Mouse (Mus musculus): ENCODE measurements around the gene Prmt8.

Gene Prmt8

DNA sequence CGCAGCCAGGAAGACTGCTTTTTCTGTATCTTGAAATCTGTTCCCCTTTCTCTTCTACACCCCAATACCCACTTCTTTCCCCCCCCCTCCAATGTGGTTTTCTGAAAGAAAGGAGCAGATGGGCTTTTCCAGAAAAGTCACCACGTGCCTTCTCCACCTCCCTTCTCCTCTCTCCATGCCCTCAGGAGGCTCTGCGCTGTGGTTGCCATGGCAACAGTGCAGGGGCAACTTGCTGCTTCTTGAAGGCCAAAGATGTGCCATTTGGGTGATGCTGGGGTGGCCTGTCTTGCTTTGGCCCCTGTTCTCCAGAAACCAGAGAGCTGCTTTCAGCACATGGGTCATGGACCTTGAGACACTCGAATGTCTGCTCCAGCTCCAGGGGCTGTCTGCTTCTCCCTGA, 100.0 kb downstream of the Prmt8 start:
- in situ Hi-C loops (cut with MseI, MboI) = no loop called here

DNA sequence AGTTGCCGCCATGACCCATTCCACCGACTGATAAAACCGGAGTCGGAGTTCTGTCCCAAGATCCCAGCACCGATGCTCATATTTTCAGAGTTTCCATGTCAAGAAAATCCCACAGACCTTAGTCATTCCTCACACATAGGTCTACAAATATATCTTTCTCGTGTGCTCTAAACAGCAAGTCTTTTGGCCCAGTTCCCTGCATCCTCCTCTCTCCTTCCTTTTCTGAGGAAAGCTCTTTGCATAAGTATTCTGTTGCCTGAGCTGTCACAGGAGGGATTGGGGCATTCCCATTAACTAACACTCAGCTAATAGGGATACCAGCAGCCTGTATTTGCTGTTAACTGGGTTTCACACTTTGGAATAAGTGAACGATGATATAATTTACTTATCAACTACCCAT, 106.0 kb downstream of the Prmt8 start:
- in situ Hi-C loops (cut with MseI, MboI) = no loop called here

DNA sequence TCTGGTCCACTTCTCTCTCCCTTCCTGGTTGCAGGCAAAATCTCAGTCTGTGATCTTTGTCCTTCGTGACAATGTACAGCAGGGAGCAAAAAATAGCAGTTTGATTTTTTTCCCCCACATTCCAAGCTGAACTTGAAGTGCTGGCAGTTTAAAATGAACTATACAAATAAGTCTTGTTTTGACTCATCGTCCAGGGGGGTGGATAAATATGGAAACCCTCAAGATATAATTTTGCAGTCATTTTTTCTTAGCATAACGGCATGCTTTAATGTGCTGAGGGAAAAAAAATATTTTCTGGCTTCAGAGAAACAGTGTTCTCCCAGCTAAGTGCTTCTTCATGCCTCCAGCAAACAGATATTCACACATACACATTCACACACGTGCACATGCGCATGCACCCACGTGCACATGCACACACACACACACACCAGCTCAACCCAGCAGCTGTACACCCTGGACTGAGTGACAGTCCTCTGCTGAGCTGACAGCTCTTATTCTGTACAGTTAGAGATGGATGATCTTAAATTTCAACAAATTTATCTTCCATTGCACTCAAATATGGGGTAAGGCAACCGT, 107.5 kb downstream of the Prmt8 start:
- in situ Hi-C loops (cut with MseI, MboI) = no loop called here

DNA sequence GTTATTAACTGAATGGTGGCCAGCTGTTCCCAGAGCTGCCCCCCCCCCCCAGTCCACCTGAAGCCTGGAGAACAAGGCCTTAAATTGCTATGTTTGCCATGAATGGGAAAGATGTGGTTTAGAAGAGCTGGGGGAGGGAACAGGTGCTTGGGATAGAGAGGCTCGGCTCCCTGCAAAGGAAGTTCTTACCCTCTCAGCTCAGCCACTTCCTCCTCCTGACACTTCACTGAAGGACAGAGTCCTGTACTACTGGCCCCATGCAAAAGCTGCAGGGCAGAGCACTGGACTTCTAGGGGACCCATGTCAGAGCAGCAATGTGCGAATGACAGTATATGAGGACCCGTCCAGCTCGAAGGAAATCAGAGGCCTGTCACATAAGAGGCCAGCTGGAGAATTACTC, 109.3 kb downstream of the Prmt8 start:
- in situ Hi-C loops (cut with MseI, MboI) = no loop called here

DNA sequence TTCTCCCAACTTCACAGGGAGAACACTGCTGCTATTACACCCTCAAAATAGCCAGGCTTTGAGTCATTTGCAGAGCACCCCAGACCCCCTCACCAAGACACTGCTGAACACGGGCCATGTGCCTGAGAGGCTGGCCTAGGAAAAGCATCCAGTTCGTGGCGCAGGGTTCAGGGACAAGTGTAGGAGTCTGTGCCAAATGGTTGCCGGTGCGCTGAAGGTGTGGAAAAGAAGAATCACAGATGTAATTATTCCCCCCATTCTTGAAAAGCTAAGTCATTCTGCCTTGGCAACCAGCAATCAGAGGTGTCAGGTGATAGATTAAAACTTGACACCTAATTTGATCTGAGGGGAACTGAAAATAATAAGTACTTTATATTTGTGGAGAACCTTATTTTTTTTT, 109.8 kb downstream of the Prmt8 start:
- in situ Hi-C loops (cut with MseI, MboI) = no loop called here

DNA sequence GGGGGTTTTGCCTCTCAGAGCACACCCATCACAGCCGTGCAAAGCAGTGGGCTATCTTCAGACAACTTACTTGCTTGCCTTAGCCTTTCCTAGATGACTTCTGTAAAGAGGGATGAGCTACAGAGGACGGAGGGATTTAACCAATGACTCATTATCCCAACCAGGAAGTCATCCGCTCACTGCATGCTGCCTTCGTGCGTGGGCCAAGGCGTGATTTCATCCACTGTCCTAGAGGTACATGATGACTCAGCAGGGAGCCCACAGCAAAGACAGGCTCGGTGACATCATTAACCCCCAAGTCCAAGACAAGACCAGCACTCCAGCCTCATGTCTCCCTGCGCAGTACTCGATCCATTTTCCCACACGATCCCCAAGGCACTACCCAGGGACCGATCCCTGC, 112.1 kb downstream of the Prmt8 start:
- in situ Hi-C loops (cut with MseI, MboI) = no loop called here

DNA sequence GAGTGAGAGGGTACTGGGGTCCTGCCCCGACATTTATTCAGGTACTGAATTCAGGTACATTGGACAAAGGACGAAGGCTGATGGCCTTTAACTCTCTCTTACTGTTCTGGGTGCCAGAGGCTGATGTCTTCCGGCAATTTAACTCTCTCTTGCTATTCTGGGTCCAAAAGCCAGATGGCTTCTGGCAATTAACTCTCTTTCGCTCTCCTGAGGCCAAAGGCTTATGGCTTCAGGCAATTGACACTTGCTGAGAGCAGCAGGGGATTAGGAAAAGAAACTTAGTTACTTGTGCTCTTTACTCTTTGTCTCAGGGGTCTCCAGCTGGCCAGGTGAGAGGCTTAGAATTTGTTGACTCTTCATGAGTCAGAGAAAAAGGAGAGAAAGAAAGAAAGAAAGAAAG, 113.3 kb downstream of the Prmt8 start:
- in situ Hi-C loops (cut with MseI, MboI) = no loop called here

DNA sequence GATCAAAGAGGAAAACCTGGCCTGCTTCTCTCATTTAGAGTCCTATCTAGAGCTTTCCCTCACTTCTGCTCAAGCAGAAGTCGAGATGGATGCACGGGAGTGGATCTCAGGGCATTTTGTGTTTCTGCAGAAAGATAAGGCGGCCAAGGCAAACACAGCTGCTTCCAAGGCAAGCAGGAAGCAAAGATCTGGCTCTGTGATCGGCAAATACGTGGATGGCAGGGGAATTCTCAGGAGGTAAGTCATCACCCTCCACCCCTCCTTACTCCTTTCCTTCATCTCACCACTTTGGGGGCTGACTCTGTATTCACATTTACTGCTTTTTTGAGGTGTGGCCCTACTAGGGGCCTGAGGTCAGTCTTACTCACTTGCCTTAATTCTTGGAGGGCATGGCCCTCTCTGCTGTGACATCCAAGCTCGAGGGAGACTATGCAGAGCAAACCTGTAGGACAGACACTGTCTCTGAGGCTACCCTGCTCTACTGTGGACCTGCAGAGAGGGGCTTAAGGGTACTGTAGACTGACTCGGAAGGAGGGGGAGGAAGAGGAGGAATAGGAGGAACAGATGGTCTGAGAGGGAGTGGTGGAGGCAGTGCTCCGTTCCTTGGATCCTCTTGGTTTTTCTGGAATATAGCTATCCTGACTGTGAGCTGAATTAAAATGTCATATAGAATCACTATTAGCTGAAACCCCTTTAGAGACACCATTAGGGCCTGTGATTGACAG, 128.0 kb downstream of the Prmt8 start:
- in situ Hi-C loops (cut with MseI, MboI) = no loop called here

Data from mouse trophoblast stem cell (cell line).